Mouse (Mus musculus): Measurements from ENCODE around the gene Ttll7. TPM values are rescaled to one million over a fixed set of nuclear protein-coding genes. Genes with fewer than 3 reads are reported as not detected.

Ttll7 gene
- polyA plus RNA-seq, 1 experiment from 2014 or later, result 1.7 TPM

DNA sequence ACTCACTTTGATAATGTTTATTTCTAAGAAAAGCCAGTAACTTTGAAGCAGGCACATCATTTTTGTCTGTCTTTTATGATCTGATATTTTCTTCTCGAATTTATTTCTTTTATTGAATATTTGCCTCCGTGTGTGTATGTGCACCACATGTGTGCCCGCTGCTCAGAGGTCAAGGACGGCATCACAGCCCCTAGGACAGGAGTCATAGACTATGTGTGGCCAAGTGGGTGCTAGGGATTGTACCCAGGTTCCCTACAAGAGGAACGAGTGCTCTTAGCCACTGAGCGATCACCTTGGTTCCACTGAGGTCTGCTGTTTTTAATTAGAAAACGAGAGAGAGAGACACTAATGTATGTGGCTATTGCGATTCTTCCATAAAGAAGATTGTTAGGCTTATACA, 94.5 kb downstream of the Ttll7 start:
- no peaks in the 10 kb centered on the region for H3K27me3 ChIP-seq
- no peaks in the 10 kb centered on the region for H3K4me1 ChIP-seq
- H3K4me3 ChIP-seq, result no peak overlapping the region
- no peak overlapping the region for H3K9ac ChIP-seq
- no peak overlapping the region for H3K4me2 ChIP-seq
- H3K36me3 ChIP-seq, result no peaks in the 10 kb centered on the region
- H3K27ac ChIP-seq, result no peak overlapping the region
- 66% methylated on average over 8 of the region's 8 CpGs for WGBS
- ATAC-seq (ENCODE audit: insufficient number of reproducible peaks, low FRiP score, low TSS enrichment, low read depth), result no peak
- no peaks in the 10 kb centered on the region for H3K9me3 ChIP-seq

DNA sequence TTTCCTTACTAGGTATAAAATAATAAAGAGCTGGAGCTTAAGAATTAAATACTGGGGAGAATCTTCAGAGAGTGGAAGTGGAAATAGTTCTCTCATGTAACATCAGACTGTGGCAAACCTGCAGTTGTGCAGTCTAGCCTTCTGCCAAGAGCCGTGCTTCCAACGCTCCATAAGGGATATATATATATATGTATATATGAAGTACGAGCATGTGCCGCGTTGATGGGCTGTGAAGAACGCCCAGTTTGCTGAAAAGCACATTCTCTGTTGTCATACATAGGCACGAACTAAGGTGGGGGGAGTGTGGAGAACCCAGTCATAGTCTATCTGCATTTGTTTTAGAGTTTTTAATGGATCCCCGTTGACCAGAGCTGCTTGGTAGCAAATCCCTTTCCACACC, 104.6 kb downstream of the Ttll7 start:
- 88% methylated on average over 8 of the region's 8 CpGs for WGBS
- ATAC-seq (ENCODE audit: insufficient number of reproducible peaks, low FRiP score, low TSS enrichment, low read depth), result no peak

GRCm38 (mm10) chr3:146962838-146963237, 110.7 kb downstream of the Ttll7 start:
- no peak for ATAC-seq (ENCODE audit: insufficient number of reproducible peaks, low FRiP score, low TSS enrichment, low read depth)
- Histone ChIP-seq H3K27ac (no peak overlapping the region), H3K9ac (no peak overlapping the region), H3K4me2 (no peak overlapping the region), H3K9me3 (no peaks in the 10 kb centered on the region), H3K4me3 (no peak overlapping the region), H3K36me3 (no peaks in the 10 kb centered on the region), H3K27me3 (no peaks in the 10 kb centered on the region), H3K4me1 (no peaks in the 10 kb centered on the region)

More for the DNA sequence above, 104.6 kb downstream of the Ttll7 start:
- Histone ChIP-seq H3K36me3 (no peaks in the 10 kb centered on the region), H3K9ac (no peak overlapping the region), H3K4me2 (no peak overlapping the region), H3K4me3 (no peak overlapping the region), H3K9me3 (no peaks in the 10 kb centered on the region), H3K27me3 (no peaks in the 10 kb centered on the region), H3K4me1 (no peaks in the 10 kb centered on the region), H3K27ac (no peak overlapping the region)

DNA sequence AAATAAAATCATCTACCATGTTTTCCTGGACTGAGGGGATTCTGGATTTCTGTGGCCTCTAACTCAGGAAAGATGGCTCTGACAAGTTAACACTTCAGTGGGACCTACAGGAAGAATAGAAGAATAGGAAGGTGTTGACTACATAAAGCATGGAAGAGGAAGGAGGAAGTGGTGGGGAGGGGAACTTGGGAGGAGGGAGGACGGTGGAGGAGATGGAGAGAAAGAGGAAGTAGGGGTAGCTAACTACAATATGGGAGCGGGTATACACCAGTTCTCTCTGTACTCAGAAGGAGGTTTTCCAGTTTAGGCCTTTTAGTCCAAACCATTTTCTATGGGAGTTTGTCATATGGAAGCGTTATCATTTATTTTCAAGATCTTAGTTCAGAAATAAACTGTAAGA, 112.2 kb downstream of the Ttll7 start:
- no peaks in the 10 kb centered on the region for H3K36me3 ChIP-seq
- H3K4me1 ChIP-seq, result no peaks in the 10 kb centered on the region
- no peaks in the 10 kb centered on the region for H3K9me3 ChIP-seq
- no peak overlapping the region for H3K27ac ChIP-seq
- 86% methylated on average over 3 of the region's 3 CpGs for WGBS
- no peak overlapping the region for H3K4me3 ChIP-seq
- H3K4me2 ChIP-seq, result no peak overlapping the region
- H3K9ac ChIP-seq, result no peak overlapping the region
- H3K27me3 ChIP-seq, result no peaks in the 10 kb centered on the region
- ATAC-seq (ENCODE audit: insufficient number of reproducible peaks, low FRiP score, low TSS enrichment, low read depth), result no peak

DNA sequence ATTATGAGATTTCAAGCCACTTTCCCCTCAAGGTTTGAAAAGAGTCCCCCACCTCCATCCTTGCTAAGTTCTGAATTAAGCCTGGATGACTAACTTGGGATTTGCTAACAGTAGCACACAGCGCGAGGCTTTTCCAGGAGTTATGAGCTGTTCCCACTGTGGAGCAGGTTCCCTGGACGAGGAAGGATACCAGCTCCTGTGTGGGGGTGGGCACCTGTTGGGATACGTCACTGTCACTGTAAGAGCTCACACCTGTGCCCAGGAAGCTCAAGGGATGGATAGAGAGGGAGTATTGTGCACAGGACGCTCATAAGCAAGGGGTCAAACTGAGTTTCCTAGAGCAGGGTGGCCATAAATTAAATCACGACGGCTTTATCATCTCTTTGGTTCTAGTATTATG, 115.1 kb downstream of the Ttll7 start:
- H3K36me3 ChIP-seq, result no peaks in the 10 kb centered on the region
- H3K27me3 ChIP-seq, result no peaks in the 10 kb centered on the region
- no peaks in the 10 kb centered on the region for H3K4me1 ChIP-seq
- no peak overlapping the region for H3K27ac ChIP-seq
- no peak for ATAC-seq (ENCODE audit: insufficient number of reproducible peaks, low FRiP score, low TSS enrichment, low read depth)
- no peak overlapping the region for H3K4me3 ChIP-seq
- 54% methylated on average over 7 of the region's 7 CpGs for WGBS
- no peak overlapping the region for H3K9ac ChIP-seq
- H3K9me3 ChIP-seq, result no peaks in the 10 kb centered on the region
- no peak overlapping the region for H3K4me2 ChIP-seq

DNA sequence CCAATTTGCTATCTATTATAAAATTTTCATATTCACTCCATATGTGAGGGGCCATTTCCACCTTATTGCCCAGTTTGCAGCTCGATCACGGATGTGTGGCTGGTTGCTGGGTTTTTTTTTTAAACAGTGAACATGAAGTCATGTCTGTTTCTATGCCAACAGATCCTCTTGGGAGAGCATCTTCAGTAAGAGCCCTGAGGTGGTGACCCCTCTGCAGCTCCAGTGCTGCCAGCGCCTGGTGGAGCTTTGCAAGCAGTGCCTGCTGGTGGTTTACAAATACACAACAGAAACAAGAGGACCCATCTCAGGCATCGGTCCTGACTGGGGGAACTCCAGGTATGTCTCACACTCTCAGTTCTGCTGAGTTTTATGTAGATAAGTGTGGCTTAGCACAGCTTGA, 115.7 kb downstream of the Ttll7 start:
- no peaks in the 10 kb centered on the region for H3K36me3 ChIP-seq
- WGBS, result 80% methylated on average over 4 of the region's 4 CpGs
- H3K4me2 ChIP-seq, result no peak overlapping the region
- H3K4me3 ChIP-seq, result no peak overlapping the region
- H3K27me3 ChIP-seq, result no peaks in the 10 kb centered on the region
- no peaks in the 10 kb centered on the region for H3K4me1 ChIP-seq
- H3K9ac ChIP-seq, result no peak overlapping the region
- no peaks in the 10 kb centered on the region for H3K9me3 ChIP-seq
- no peak overlapping the region for H3K27ac ChIP-seq
- no peak for ATAC-seq (ENCODE audit: insufficient number of reproducible peaks, low FRiP score, low TSS enrichment, low read depth)

- no peak overlapping the region for H3K4me3 ChIP-seq
- no peak overlapping the region for H3K27ac ChIP-seq
- no peaks in the 10 kb centered on the region for H3K36me3 ChIP-seq
- no peaks in the 10 kb centered on the region for H3K9me3 ChIP-seq
- no peak for ATAC-seq (ENCODE audit: insufficient number of reproducible peaks, low FRiP score, low TSS enrichment, low read depth)
- no peak overlapping the region for H3K4me2 ChIP-seq
- no peak overlapping the region for H3K9ac ChIP-seq
- no peaks in the 10 kb centered on the region for H3K27me3 ChIP-seq
- WGBS, result 87% methylated on average over 3 of the region's 3 CpGs
- H3K4me1 ChIP-seq, result no peaks in the 10 kb centered on the region
Observed at GRCm38 (mm10) chr3:146978272-146978671, 126.1 kb downstream of the Ttll7 start.

- Histone ChIP-seq H3K4me2 (peak overlapping the region; percentile 41), H3K27me3 (no peaks in the 10 kb centered on the region), H3K27ac (no peak overlapping the region), H3K4me3 (peak overlapping the region; percentile 31), H3K4me1 (no peaks in the 10 kb centered on the region), H3K9ac (no peak overlapping the region), H3K36me3 (no peaks in the 10 kb centered on the region), H3K9me3 (no peaks in the 10 kb centered on the region)
- ATAC-seq (ENCODE audit: insufficient number of reproducible peaks, low FRiP score, low TSS enrichment, low read depth), result no peak
- WGBS, result 23% methylated on average over 26 of the region's 26 CpGs
Observed at GRCm38 (mm10) chr3:146993834-146994669, 141.9 kb downstream of the Ttll7 start.

- Histone ChIP-seq H3K36me3 (no peaks in the 10 kb centered on the region), H3K9ac (no peak overlapping the region), H3K27me3 (no peaks in the 10 kb centered on the region), H3K4me1 (no peaks in the 10 kb centered on the region), H3K27ac (no peak overlapping the region), H3K9me3 (no peaks in the 10 kb centered on the region), H3K4me3 (peak overlapping the region; percentile 31), H3K4me2 (peak overlapping the region; percentile 41)
- no peak for ATAC-seq (ENCODE audit: insufficient number of reproducible peaks, low FRiP score, low TSS enrichment, low read depth)
- WGBS, result 58% methylated on average over 15 of the region's 15 CpGs
Observed at GRCm38 (mm10) chr3:146994670-146995415, 142.7 kb downstream of the Ttll7 start.

DNA sequence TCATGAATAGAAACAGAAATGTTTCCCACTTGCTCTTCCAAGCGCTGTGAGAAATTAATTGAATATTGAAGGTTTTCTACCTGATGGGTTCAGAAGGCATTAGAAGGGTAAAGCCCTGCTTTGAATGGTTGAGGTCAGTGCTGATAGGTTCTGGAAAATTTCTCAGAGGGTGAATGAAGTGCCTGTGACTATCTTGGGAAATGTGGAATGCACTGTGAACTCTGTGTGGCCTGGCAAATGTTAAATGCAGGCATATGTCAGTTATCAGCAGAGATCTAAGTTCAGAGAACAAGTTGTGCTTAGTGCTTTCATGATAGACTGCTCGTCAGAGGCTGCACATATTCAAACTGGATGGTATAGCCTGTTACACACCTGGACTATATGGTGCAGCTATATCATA, 147.0 kb downstream of the Ttll7 start:
- ATAC-seq (ENCODE audit: insufficient number of reproducible peaks, low FRiP score, low TSS enrichment, low read depth), result no peak
- Histone ChIP-seq H3K27ac (no peak overlapping the region), H3K9me3 (no peaks in the 10 kb centered on the region), H3K27me3 (no peaks in the 10 kb centered on the region), H3K9ac (no peak overlapping the region), H3K4me1 (no peaks in the 10 kb centered on the region), H3K4me3 (no peak overlapping the region), H3K4me2 (no peak overlapping the region), H3K36me3 (no peaks in the 10 kb centered on the region)
- WGBS, result 57% methylated on average over 2 of the region's 2 CpGs

- Histone ChIP-seq H3K9me3 (no peaks in the 10 kb centered on the region), H3K4me2 (no peak overlapping the region)
- no peak for ATAC-seq (ENCODE audit: insufficient number of reproducible peaks, low FRiP score, low TSS enrichment, low read depth)
Observed at GRCm38 (mm10) chr3:147000963-147001362, 148.8 kb downstream of the Ttll7 start.

GRCm38 (mm10) chr3:147001557-147001956, 149.4 kb downstream of the Ttll7 start:
- ATAC-seq (ENCODE audit: insufficient number of reproducible peaks, low FRiP score, low TSS enrichment, low read depth), result no peak
- Histone ChIP-seq H3K27me3 (no peaks in the 10 kb centered on the region), H3K4me1 (no peaks in the 10 kb centered on the region), H3K36me3 (no peaks in the 10 kb centered on the region), H3K4me2 (no peak overlapping the region), H3K9me3 (no peaks in the 10 kb centered on the region), H3K9ac (no peak overlapping the region), H3K27ac (no peak overlapping the region), H3K4me3 (no peak overlapping the region)
- whole genome bisulfite sequencing, result 70% methylated on average over 3 of the region's 3 CpGs

More at GRCm38 (mm10) chr3:147000963-147001362, 148.8 kb downstream of the Ttll7 start:
- no peaks in the 10 kb centered on the region for H3K27me3 ChIP-seq
- H3K9ac ChIP-seq, result no peak overlapping the region
- no peaks in the 10 kb centered on the region for H3K4me1 ChIP-seq
- 78% methylated on average over 3 of the region's 3 CpGs for WGBS
- H3K4me3 ChIP-seq, result no peak overlapping the region
- H3K27ac ChIP-seq, result no peak overlapping the region
- no peaks in the 10 kb centered on the region for H3K36me3 ChIP-seq

Data from limb, embryonic 15.5 days (tissue).